Mouse (Mus musculus) colon, adult 2 months (tissue): Measurements from ENCODE around the gene Gm3115. TPM values are rescaled to one million over a fixed set of nuclear protein-coding genes. Genes with fewer than 3 reads are reported as not detected.

Experiments
- polyA plus RNA-seq: library from polyadenylated mRNA; depleted of rRNA; stranded (reverse); fragments of >200 nt; gene quantifications from 2 replicates; pipeline ENCODE4 v1.2.3, GENCODE M21; 2012; rRNA removed

Gene Gm3115
- polyA plus RNA-seq: not detected in 2 replicates

GRCm38 (mm10) chr14:4083820-4084219 is at the start of gene Gm3115:
Gene Gm3115, plus strand, starts transcription at chr14:4084120.

GRCm38 (mm10) chr14:4110426-4110825 is 26.5 kb downstream of the Gm3115 start, which contains the start of gene Gm8108:
Gene Gm8108, plus strand, starts transcription at chr14:4110526.

Other genes with a start within 250 kb of the Gm3115 start
- gene Gm3033, start 237.9 kb upstream of the Gm3115 start, polyA plus RNA-seq: not detected in 2 replicates
- gene Gm2916, start 199.9 kb upstream of the Gm3115 start, polyA plus RNA-seq: not detected in 2 replicates
- not detected in 2 replicates for gene Gm3029, start 152.4 kb upstream of the Gm3115 start, polyA plus RNA-seq
- 0.20 TPM in 1 of 2 replicates, not detected in the other for gene Gm3095, start 120.6 kb upstream of the Gm3115 start, polyA plus RNA-seq
- not detected in 2 replicates for gene Gm3099, start 85.7 kb upstream of the Gm3115 start, polyA plus RNA-seq
- not detected in 2 replicates for gene Gm5796, start 60.2 kb upstream of the Gm3115 start, polyA plus RNA-seq
- 0.22 TPM in 1 of 2 replicates, not detected in the other for gene Gm8108, start 26.4 kb downstream of the Gm3115 start, polyA plus RNA-seq
- not detected in 2 replicates for gene Gm3127, start 80.9 kb downstream of the Gm3115 start, polyA plus RNA-seq
- 0.21 TPM in 1 of 2 replicates, not detected in the other for gene Gm2974, start 98.5 kb downstream of the Gm3115 start, polyA plus RNA-seq
- gene Gm3138, start 165.5 kb downstream of the Gm3115 start, polyA plus RNA-seq: not detected in 2 replicates
- not detected in 2 replicates for gene Gm3149, start 233.2 kb downstream of the Gm3115 start, polyA plus RNA-seq